Mouse (Mus musculus) MEL (cell line): ENCODE results near the gene Pdpn. TPM values are rescaled to one million over a fixed set of nuclear protein-coding genes. Genes with fewer than 3 reads are reported as not detected.

Experiments used
- DNase-seq: peaks from one replicate; pipeline ENCODE4 v3.0.0; 2011; ENCODE audit warnings: low read depth, low spot score
- H3K27ac ChIP-seq: 2 replicates; pipeline ENCODE4 v1.5.1; 2012; ENCODE audit warnings: low read depth, mild to moderate bottlenecking, control low read depth, low read length, moderate library complexity; ENCODE audit not compliant: control insufficient read depth
- H3K27me3 ChIP-seq, 2 experiments: fragments of 150-350 bp in 1 of 2; sonication (generic) in 1 of 2; 2 replicates each; pipeline ENCODE4 v1.6.1; 2012; ENCODE audit warnings: low read length in 2 of 2, mild to moderate bottlenecking in 2 of 2, improper control_type of control experiment in 1 of 2, moderate library complexity in 1 of 2; ENCODE audit not compliant: insufficient read depth in 2 of 2, control insufficient read depth in 1 of 2
- H3K36me3 ChIP-seq, 2 experiments: 2 replicates each; pipeline ENCODE4 v1.6.1; 2012 to 2014; ENCODE audit warnings: low read length in 2 of 2, improper control_type of control experiment in 1 of 2, inconsistent platforms in 1 of 2, mild to moderate bottlenecking in 1 of 2; ENCODE audit not compliant: insufficient read depth in 2 of 2, control insufficient read depth in 1 of 2
- H3K4me1 ChIP-seq, 2 experiments: fragments of 150-350 bp in 1 of 2; sonication (generic) in 1 of 2; 2 replicates each; pipeline ENCODE4 v1.6.1; 2012; ENCODE audit warnings: low read length in 2 of 2, improper control_type of control experiment in 1 of 2, mild to moderate bottlenecking in 1 of 2; ENCODE audit not compliant: insufficient read depth in 2 of 2, control insufficient read depth in 1 of 2
- H3K4me3 ChIP-seq, 2 experiments: fragments of 150-350 bp in 1 of 2; sonication (generic) in 1 of 2; 2 replicates each; pipeline ENCODE4 v1.5.1; 2012; ENCODE audit warnings: low read depth in 2 of 2, low read length in 2 of 2, mild to moderate bottlenecking in 2 of 2, moderate library complexity in 2 of 2, control low read depth in 1 of 2, improper control_type of control experiment in 1 of 2; ENCODE audit not compliant: control insufficient read depth in 1 of 2, insufficient read depth in 1 of 2
- H3K79me2 ChIP-seq: 2 replicates; pipeline ENCODE4 v1.6.1; 2012; ENCODE audit warnings: mild to moderate bottlenecking, low read length, moderate library complexity; ENCODE audit not compliant: control insufficient read depth, poor library complexity, insufficient read depth
- H3K9ac ChIP-seq: 2 replicates; pipeline ENCODE4 v1.6.1; 2012; ENCODE audit warnings: low read depth, mild to moderate bottlenecking, control low read depth, low read length, moderate library complexity; ENCODE audit not compliant: control insufficient read depth, poor library complexity, severe bottlenecking
- H3K9me3 ChIP-seq: fragments of 150-350 bp; sonication (generic); replicated peaks from 2 replicates; pipeline ENCODE4 v1.6.1; 2012; ENCODE audit warnings: mild to moderate bottlenecking, low read length, improper control_type of control experiment, moderate library complexity; ENCODE audit not compliant: insufficient read depth
- CTCF ChIP-seq, 3 experiments: IDR thresholded peaks in 2 of 3; conservative IDR thresholded peaks in 1 of 3; 2 replicates each; pipeline ENCODE4 v1.5.1; 2011 to 2012; ENCODE audit warnings: low read length in 3 of 3, low read depth in 2 of 3, mild to moderate bottlenecking in 2 of 3, improper control_type of control experiment in 1 of 3, inconsistent platforms in 1 of 3, mixed read lengths in 1 of 3, moderate library complexity in 1 of 3; ENCODE audit not compliant: control insufficient read depth in 1 of 3, insufficient read depth in 1 of 3, poor library complexity in 1 of 3, severe bottlenecking in 1 of 3
- E2F4 ChIP-seq: IDR thresholded peaks from 2 replicates; pipeline ENCODE4 v1.6.1; 2011; ENCODE audit warnings: low read depth, low read length, improper control_type of control experiment, borderline replicate concordance
- ELF1 ChIP-seq: IDR thresholded peaks from 2 replicates; pipeline ENCODE4 v1.6.1; 2014; ENCODE audit warnings: low read depth, mild to moderate bottlenecking, inconsistent platforms, low read length, improper control_type of control experiment, moderate library complexity
- ETS1 ChIP-seq: IDR thresholded peaks from 2 replicates; pipeline ENCODE4 v1.6.1; 2012; ENCODE audit warnings: low read depth, mild to moderate bottlenecking, inconsistent platforms, low read length, improper control_type of control experiment, moderate library complexity
- GATA1 ChIP-seq: IDR thresholded peaks from 2 replicates; pipeline ENCODE4 v1.6.1; 2011; ENCODE audit warnings: low read depth, low read length, improper control_type of control experiment
- JUND ChIP-seq: IDR thresholded peaks from 2 replicates; pipeline ENCODE4 v1.6.1; 2011; ENCODE audit warnings: low read depth, mild to moderate bottlenecking, improper control_type of control experiment, low read length
- KAT2A ChIP-seq: conservative IDR thresholded peaks from 2 replicates; pipeline ENCODE4 v1.6.1; 2012; ENCODE audit warnings: low read depth, low read length, improper control_type of control experiment, inconsistent platforms
- MAX ChIP-seq: IDR thresholded peaks from 2 replicates; pipeline ENCODE4 v1.6.1; 2011; ENCODE audit warnings: low read length, improper control_type of control experiment
- MAZ ChIP-seq: IDR thresholded peaks from 2 replicates; pipeline ENCODE4 v1.6.1; 2012; ENCODE audit warnings: low read depth, mild to moderate bottlenecking, inconsistent platforms, low read length, improper control_type of control experiment
- MXI1 ChIP-seq: IDR thresholded peaks from 2 replicates; pipeline ENCODE4 v1.6.1; 2011; ENCODE audit warnings: mild to moderate bottlenecking, low read depth, low read length, improper control_type of control experiment
- MYB ChIP-seq: IDR thresholded peaks from 2 replicates; pipeline ENCODE4 v1.6.1; 2011; ENCODE audit warnings: mild to moderate bottlenecking, low read depth, low read length, improper control_type of control experiment
- MYC ChIP-seq: IDR thresholded peaks from 2 replicates; pipeline ENCODE4 v1.6.1; 2011; ENCODE audit warnings: low read depth, mild to moderate bottlenecking, low read length, improper control_type of control experiment, moderate library complexity
- NELFE ChIP-seq: IDR thresholded peaks from 2 replicates; pipeline ENCODE4 v1.6.1; 2011; ENCODE audit warnings: low read depth, low read length, improper control_type of control experiment
- NRF1 ChIP-seq: IDR thresholded peaks from 2 replicates; pipeline ENCODE4 v1.6.1; 2014; ENCODE audit warnings: low read depth, mild to moderate bottlenecking, inconsistent platforms, low read length, improper control_type of control experiment, moderate library complexity; ENCODE audit not compliant: poor library complexity, insufficient read depth, severe bottlenecking
- RAD21 ChIP-seq: IDR thresholded peaks from 2 replicates; pipeline ENCODE4 v1.6.1; 2011; ENCODE audit warnings: mild to moderate bottlenecking, low read depth, low read length, improper control_type of control experiment
- RCOR1 ChIP-seq: IDR thresholded peaks from 2 replicates; pipeline ENCODE4 v1.6.1; 2012; ENCODE audit warnings: low read depth, mild to moderate bottlenecking, inconsistent platforms, low read length, improper control_type of control experiment
- SIN3A ChIP-seq: IDR thresholded peaks from 2 replicates; pipeline ENCODE4 v1.6.1; 2012; ENCODE audit warnings: low read length, improper control_type of control experiment, inconsistent platforms
- SMC3 ChIP-seq: IDR thresholded peaks from 2 replicates; pipeline ENCODE4 v1.6.1; 2011; ENCODE audit warnings: low read depth, low read length, improper control_type of control experiment
- TAL1 ChIP-seq: IDR thresholded peaks from 2 replicates; pipeline ENCODE4 v1.6.1; 2012; ENCODE audit warnings: mild to moderate bottlenecking, inconsistent platforms, low read length, moderate library complexity, mixed read lengths
- polyA plus RNA-seq, 2 experiments: library from polyadenylated mRNA; stranded (reverse) in 1 of 2; unstranded in 1 of 2; fragments of >175 nt in 1 of 2; fragments of >200 nt in 1 of 2; gene quantifications; 2 replicates each; pipeline versions ENCODE4 v1.2.1 to v1.2.4; 2012; ENCODE audit warnings: low replicate concordance in 2 of 2, low read depth in 1 of 2; ENCODE audit not compliant: insufficient read length in 2 of 2, insufficient read depth in 1 of 2, missing spikeins in 1 of 2
- total RNA-seq: library from RNA; depleted of rRNA; stranded (reverse); fragments of 300-350 nt; gene quantifications from 2 replicates; pipeline ENCODE4 v1.2.3, GENCODE M21; 2012

Gene Pdpn
- total and polyA plus RNA-seq, 3 experiments = not detected

- Histone ChIP-seq H3K79me2 (no peaks in the 10 kb centered on the region), H3K27me3 (no peaks in the 10 kb centered on the region), H3K4me1 (no peaks in the 10 kb centered on the region), H3K4me3 (no peak overlapping the region), H3K27ac (no peak overlapping the region), H3K9me3 (no peaks in the 10 kb centered on the region), H3K9ac (no peak overlapping the region), H3K36me3 (no peaks in the 10 kb centered on the region)
- DNase-seq = no peak
- TF ChIP-seq CTCF (IDR thresholded peaks at IDR 0.05 in 2 of 3, conservative IDR thresholded peaks at IDR 0.05 in 1 of 3; ENCODE audit: control insufficient read depth in 1 of 3, insufficient read depth in 1 of 3, low read depth in 2 of 3, low read length in 3 of 3, poor library complexity in 1 of 3, severe bottlenecking in 1 of 3) (no peak), MAX (no peak), KAT2A (no peak), ELF1 (no peak), MXI1 (no peak), E2F4 (no peak)
These were observed 1.7 kb upstream of the Pdpn start for GRCm38 (mm10) chr4:143301042-143301441.

- H3K9me3 ChIP-seq = no peaks in the 10 kb centered on the region
- no peak overlapping the region for H3K27ac ChIP-seq
- no peaks in the 10 kb centered on the region for H3K4me1 ChIP-seq
- no peaks in the 10 kb centered on the region for H3K27me3 ChIP-seq
- H3K4me3 ChIP-seq = no peak overlapping the region
- no peak overlapping the region for H3K9ac ChIP-seq
- DNase-seq = no peak
- no peaks in the 10 kb centered on the region for H3K79me2 ChIP-seq
- no peak for TF ChIP-seq JUND
- TF ChIP-seq RCOR1 = no peak
- TF ChIP-seq TAL1 = no peak
- TF ChIP-seq MAZ = no peak
- TF ChIP-seq SMC3 = no peak
- no peak for TF ChIP-seq E2F4
- TF ChIP-seq SIN3A = no peak
- TF ChIP-seq GATA1 = no peak
- no peak for TF ChIP-seq MYC
- TF ChIP-seq RAD21 = no peak
- no peak for TF ChIP-seq NELFE
- no peak for TF ChIP-seq NRF1
- TF ChIP-seq ETS1 = no peak
- no peak for TF ChIP-seq MYB
- no peaks in the 10 kb centered on the region for H3K36me3 ChIP-seq
These were observed 837 bp upstream of the Pdpn start for GRCm38 (mm10) chr4:143300113-143300688.
